Mouse (Mus musculus) stomach, embryonic 14.5 days (tissue): ENCODE measurements around the gene Nkain2. TPM values are rescaled to one million over a fixed set of nuclear protein-coding genes. Genes with fewer than 3 reads are reported as not detected.
A peak's percentile ranks its signal among the peaks of the same experiment; 100 is the strongest.

Source experiments
- ATAC-seq: fragments of 200-750 bp; cut with Nextera tagmentation; 2 replicates; pipeline ENCODE4 v1.8.0; 2017; ENCODE audit warnings: low read depth, moderate TSS enrichment; ENCODE audit not compliant: insufficient number of reproducible peaks, insufficient read depth, low FRiP score
- H3K27ac ChIP-seq: fragments of 300-500 bp; sonication (generic); 2 replicates; pipeline ENCODE4 v1.5.1; 2014; ENCODE audit warnings: mild to moderate bottlenecking, low read length, moderate library complexity, mixed read lengths
- H3K27me3 ChIP-seq: fragments of 300-500 bp; sonication (generic); 2 replicates; pipeline ENCODE4 v1.6.1; 2014; ENCODE audit warnings: low read length, control low read depth, mixed read lengths; ENCODE audit not compliant: control insufficient read depth, insufficient read depth
- H3K36me3 ChIP-seq: fragments of 300-500 bp; sonication (generic); 2 replicates; pipeline ENCODE4 v1.6.1; 2014; ENCODE audit warnings: mild to moderate bottlenecking, control low read depth, low read length, moderate library complexity, mixed read lengths; ENCODE audit not compliant: control insufficient read depth, insufficient read depth
- H3K4me1 ChIP-seq: fragments of 300-500 bp; sonication (generic); 2 replicates; pipeline ENCODE4 v1.6.1; 2014; ENCODE audit warnings: low read length, control low read depth, mixed read lengths; ENCODE audit not compliant: control insufficient read depth, insufficient read depth
- H3K4me2 ChIP-seq: fragments of 300-500 bp; sonication (generic); replicated peaks from 2 replicates; pipeline ENCODE4 v1.6.1; 2014; ENCODE audit warnings: low read depth, low read length, control low read depth
- H3K4me3 ChIP-seq: fragments of 300-500 bp; sonication (generic); 2 replicates; pipeline ENCODE4 v1.5.1; 2014; ENCODE audit warnings: low read depth, low read length, control low read depth
- H3K9ac ChIP-seq: fragments of 300-500 bp; sonication (generic); replicated peaks from 2 replicates; pipeline ENCODE4 v1.6.1; 2014; ENCODE audit warnings: low read depth, mild to moderate bottlenecking, control low read depth, low read length, moderate library complexity, mixed read lengths
- H3K9me3 ChIP-seq: fragments of 300-500 bp; sonication (generic); 2 replicates; pipeline ENCODE4 v1.6.1; 2016; ENCODE audit warnings: low read depth, low read length, control low read depth; ENCODE audit not compliant: control insufficient read depth
- WGBS: fragments of 180-500 bp; shearing (Covaris S2); extraction: QIAGEN DNeasy Blood & Tissue Kit; methylation state at CpG from one replicate; pipeline ENCODE4 v1.1.7; 2014; 5-methylcytosine and 5-hydroxymethylcytosine counted together
- polyA plus RNA-seq: library from polyadenylated mRNA; unstranded; fragments of >200 nt; fragmentation: Nextera tagmentation; extraction: Ambion mirVana; gene quantifications from 2 replicates; pipeline ENCODE4 v1.2.1, GENCODE M21; 2014

Gene Nkain2
- 1.9 and 2.9 TPM in 2 replicates for polyA plus RNA-seq

GRCm38 (mm10) chr10:32889652-32890506 is at the start of gene Nkain2:
TSS of gene Nkain2 (minus strand) at chr10:32890462.
- no peaks in the 10 kb centered on the region for H3K36me3 ChIP-seq
- no peaks in the 10 kb centered on the region for H3K27me3 ChIP-seq
- no peaks in the 10 kb centered on the region for H3K9me3 ChIP-seq
- H3K9ac ChIP-seq = peak within 1 kb of the TSS; percentile 67
- H3K27ac ChIP-seq = no peak within 1 kb of the TSS
- peak within 1 kb of the TSS; percentile 64 for H3K4me3 ChIP-seq
- no peaks in the 10 kb centered on the region for H3K4me1 ChIP-seq
- peak within 1 kb of the TSS; percentile 94 for H3K4me2 ChIP-seq
- ATAC-seq = peak; percentile 68
- under 1% methylated on average over 43 of the region's 81 CpGs for WGBS

- Histone ChIP-seq H3K9ac (no peak overlapping the region), H3K4me2 (no peak overlapping the region), H3K4me3 (no peak overlapping the region), H3K27me3 (no peaks in the 10 kb centered on the region), H3K4me1 (no peaks in the 10 kb centered on the region), H3K36me3 (no peaks in the 10 kb centered on the region), H3K27ac (no peak overlapping the region), H3K9me3 (peaks cover 2% of the 10 kb centered on the region; the same call in 1 of the 2 replicates)
- WGBS = 88% methylated on average over 3 of the region's 3 CpGs
- ATAC-seq = no peak
These were observed 49.6 kb upstream of the Nkain2 start for GRCm38 (mm10) chr10:32939853-32940252.

- ATAC-seq = no peak
- H3K4me3 ChIP-seq = no peak overlapping the region
- H3K4me2 ChIP-seq = no peak overlapping the region
- no peak overlapping the region for H3K27ac ChIP-seq
- no peaks in the 10 kb centered on the region for H3K4me1 ChIP-seq
- H3K27me3 ChIP-seq = no peaks in the 10 kb centered on the region
- no peak overlapping the region for H3K9ac ChIP-seq
- no peaks in the 10 kb centered on the region for H3K9me3 ChIP-seq
- H3K36me3 ChIP-seq = no peaks in the 10 kb centered on the region
These were observed 4.8 kb upstream of the Nkain2 start for GRCm38 (mm10) chr10:32895093-32895492.

- H3K27ac ChIP-seq = no peak overlapping the region
- H3K27me3 ChIP-seq = no peaks in the 10 kb centered on the region
- no peaks in the 10 kb centered on the region for H3K36me3 ChIP-seq
- no peaks in the 10 kb centered on the region for H3K9me3 ChIP-seq
- H3K9ac ChIP-seq = no peak overlapping the region
- peak; percentile 56 for ATAC-seq
- peak overlapping the region; percentile 64 for H3K4me3 ChIP-seq
- WGBS = 2% methylated on average over 12 of the region's 13 CpGs
- peak overlapping the region; percentile 94 for H3K4me2 ChIP-seq
- H3K4me1 ChIP-seq = no peaks in the 10 kb centered on the region
These were observed 357 bp upstream of the Nkain2 start for GRCm38 (mm10) chr10:32890507-32891131.

- H3K27ac ChIP-seq = no peak overlapping the region
- WGBS = 76% methylated on average over 6 of the region's 6 CpGs
- H3K27me3 ChIP-seq = no peaks in the 10 kb centered on the region
- no peaks in the 10 kb centered on the region for H3K9me3 ChIP-seq
- H3K4me2 ChIP-seq = no peak overlapping the region
- no peaks in the 10 kb centered on the region for H3K4me1 ChIP-seq
- no peaks in the 10 kb centered on the region for H3K36me3 ChIP-seq
- H3K9ac ChIP-seq = no peak overlapping the region
- no peak overlapping the region for H3K4me3 ChIP-seq
- no peak for ATAC-seq
These were observed 8.3 kb downstream of the Nkain2 start for GRCm38 (mm10) chr10:32881977-32882376.

- no peaks in the 10 kb centered on the region for H3K9me3 ChIP-seq
- no peak overlapping the region for H3K4me2 ChIP-seq
- no peak for ATAC-seq
- H3K27ac ChIP-seq = no peak overlapping the region
- no peak overlapping the region for H3K4me3 ChIP-seq
- H3K4me1 ChIP-seq = no peaks in the 10 kb centered on the region
- WGBS = 31% methylated on average over 1 of the region's 1 CpGs
- no peak overlapping the region for H3K9ac ChIP-seq
- no peaks in the 10 kb centered on the region for H3K36me3 ChIP-seq
- no peaks in the 10 kb centered on the region for H3K27me3 ChIP-seq
These were observed 19.4 kb downstream of the Nkain2 start for GRCm38 (mm10) chr10:32870691-32871406.

- no peak for ATAC-seq
These were observed 20.7 kb downstream of the Nkain2 start for GRCm38 (mm10) chr10:32869541-32869940.

GRCm38 (mm10) chr10:32815210-32815883 is 74.9 kb downstream of the Nkain2 start:
- WGBS = 87% methylated on average over 4 of the region's 4 CpGs
- no peaks in the 10 kb centered on the region for H3K36me3 ChIP-seq
- no peak overlapping the region for H3K27ac ChIP-seq
- H3K4me2 ChIP-seq = no peak overlapping the region
- H3K9me3 ChIP-seq = no peaks in the 10 kb centered on the region
- H3K9ac ChIP-seq = no peak overlapping the region
- ATAC-seq = no peak
- H3K27me3 ChIP-seq = no peaks in the 10 kb centered on the region
- H3K4me3 ChIP-seq = no peak overlapping the region
- no peaks in the 10 kb centered on the region for H3K4me1 ChIP-seq

More at GRCm38 (mm10) chr10:32869541-32869940, 20.7 kb downstream of the Nkain2 start:
- Histone ChIP-seq H3K4me2 (no peak overlapping the region), H3K27ac (no peak overlapping the region), H3K9me3 (no peaks in the 10 kb centered on the region), H3K4me3 (no peak overlapping the region), H3K36me3 (no peaks in the 10 kb centered on the region), H3K27me3 (no peaks in the 10 kb centered on the region), H3K4me1 (no peaks in the 10 kb centered on the region), H3K9ac (no peak overlapping the region)
- 30% methylated on average over 1 of the region's 1 CpGs for WGBS
